Mouse (Mus musculus) limb, embryonic 12.5 days (tissue): ENCODE results near the gene Aldh3b2. TPM values are rescaled to one million over a fixed set of nuclear protein-coding genes. Genes with fewer than 3 reads are reported as not detected.
"Not testable (repeated sequence)": the region's sequence is repeated elsewhere in the genome, so short reads cannot be mapped to it uniquely, and the experiment has no call there.

Experiments
- ATAC-seq: fragments of 200-750 bp; cut with Nextera tagmentation; 2 replicates; pipeline ENCODE4 v1.8.0; 2017; ENCODE audit warnings: low read depth, moderate TSS enrichment; ENCODE audit not compliant: insufficient number of reproducible peaks, insufficient read depth, low FRiP score, low TSS enrichment
- H3K27ac ChIP-seq: fragments of 300-500 bp; sonication (generic); 2 replicates; pipeline ENCODE4 v1.5.1; 2016; ENCODE audit warnings: mild to moderate bottlenecking, moderate library complexity
- H3K27me3 ChIP-seq: fragments of 300-500 bp; sonication (generic); 2 replicates; pipeline ENCODE4 v1.6.1; 2016; ENCODE audit warnings: mild to moderate bottlenecking, moderate library complexity
- H3K36me3 ChIP-seq: fragments of 300-500 bp; sonication (generic); 2 replicates; pipeline ENCODE4 v1.6.1; 2016; ENCODE audit warnings: mild to moderate bottlenecking, moderate library complexity
- H3K4me1 ChIP-seq: fragments of 300-500 bp; sonication (generic); replicated peaks from 2 replicates; pipeline ENCODE4 v1.6.1; 2016
- H3K4me2 ChIP-seq: fragments of 300-500 bp; sonication (generic); 2 replicates; pipeline ENCODE4 v1.6.1; 2016; ENCODE audit warnings: mild to moderate bottlenecking, moderate library complexity
- H3K4me3 ChIP-seq: fragments of 300-500 bp; sonication (generic); replicated peaks from 2 replicates; pipeline ENCODE4 v1.5.1; 2016; ENCODE audit warnings: mild to moderate bottlenecking
- H3K9ac ChIP-seq: fragments of 300-500 bp; sonication (generic); replicated peaks from 2 replicates; pipeline ENCODE4 v1.6.1; 2016; ENCODE audit warnings: mild to moderate bottlenecking, moderate library complexity
- H3K9me3 ChIP-seq: fragments of 300-500 bp; sonication (generic); 2 replicates; pipeline ENCODE4 v1.6.1; 2016; ENCODE audit warnings: mild to moderate bottlenecking, moderate library complexity
- WGBS: fragments of 180-500 bp; shearing (Covaris S2); methylation state at CpG from one replicate; pipeline ENCODE4 v1.1.7; 2016; 5-methylcytosine and 5-hydroxymethylcytosine counted together
- polyA plus RNA-seq: library from polyadenylated mRNA; unstranded; fragments of >200 nt; fragmentation: Nextera tagmentation; extraction: Ambion mirVana; gene quantifications from 2 replicates; pipeline ENCODE4 v1.2.1, GENCODE M21; 2016

Gene Aldh3b2
- polyA plus RNA-seq, 1 experiment from 2014 or later = 2.7 TPM

DNA sequence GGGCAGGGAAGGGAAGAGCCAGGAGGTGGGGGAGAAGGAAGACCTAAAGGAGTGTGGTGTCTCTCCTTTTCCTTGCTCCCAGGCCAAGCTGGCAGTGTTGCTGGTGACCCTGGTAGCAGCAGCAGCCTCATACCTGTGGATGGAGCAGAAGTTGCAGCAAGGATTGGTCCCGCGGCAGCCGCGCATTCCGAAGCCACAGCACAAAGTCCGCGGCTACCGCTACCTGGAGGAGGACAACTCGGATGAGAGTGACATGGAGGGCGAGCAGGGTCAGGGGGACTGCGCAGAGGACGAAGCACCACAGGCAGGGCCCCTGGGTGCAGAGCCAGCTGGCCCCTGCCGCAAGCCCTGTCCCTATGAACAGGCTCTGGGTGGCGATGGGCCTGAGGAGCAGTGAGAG lies 23.6 kb upstream of the Aldh3b2 start:
- H3K9ac ChIP-seq = no peak overlapping the region
- WGBS = 70% methylated on average over 14 of the region's 14 CpGs
- no peaks in the 10 kb centered on the region for H3K4me1 ChIP-seq
- peaks cover 8% of the 10 kb centered on the region for H3K27me3 ChIP-seq
- no peak overlapping the region for H3K27ac ChIP-seq
- ATAC-seq = no peak
- H3K9me3 ChIP-seq = no peaks in the 10 kb centered on the region
- no peak overlapping the region for H3K4me2 ChIP-seq
- H3K36me3 ChIP-seq = no peaks in the 10 kb centered on the region
- H3K4me3 ChIP-seq = no peak overlapping the region

DNA sequence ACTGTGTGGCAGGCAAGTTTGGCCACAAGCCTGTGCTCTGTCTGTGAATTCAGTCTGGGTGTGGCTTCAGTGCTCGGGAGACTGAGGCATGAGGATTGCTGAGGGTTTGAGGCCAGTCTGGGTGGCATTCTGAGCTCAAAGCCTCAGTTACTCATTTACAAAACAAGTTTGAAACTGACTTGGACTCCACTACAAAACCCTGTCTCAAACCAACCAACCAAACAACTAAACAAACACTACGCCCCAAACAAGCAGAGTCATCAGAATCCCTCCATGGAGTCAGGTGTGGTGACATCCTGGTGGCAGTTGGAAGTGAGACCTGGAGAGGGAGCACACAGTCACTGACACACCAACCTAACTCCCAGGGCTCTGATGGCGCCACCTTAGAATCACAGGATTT lies 21.8 kb upstream of the Aldh3b2 start:
- Histone ChIP-seq H3K4me1 (no peaks in the 10 kb centered on the region), H3K4me2 (no peak overlapping the region), H3K27ac (no peak overlapping the region), H3K4me3 (no peak overlapping the region), H3K9ac (no peak overlapping the region), H3K27me3 (no peaks in the 10 kb centered on the region), H3K36me3 (no peaks in the 10 kb centered on the region), H3K9me3 (no peaks in the 10 kb centered on the region)
- WGBS = 71% methylated on average over 3 of the region's 3 CpGs
- ATAC-seq = no peak

DNA sequence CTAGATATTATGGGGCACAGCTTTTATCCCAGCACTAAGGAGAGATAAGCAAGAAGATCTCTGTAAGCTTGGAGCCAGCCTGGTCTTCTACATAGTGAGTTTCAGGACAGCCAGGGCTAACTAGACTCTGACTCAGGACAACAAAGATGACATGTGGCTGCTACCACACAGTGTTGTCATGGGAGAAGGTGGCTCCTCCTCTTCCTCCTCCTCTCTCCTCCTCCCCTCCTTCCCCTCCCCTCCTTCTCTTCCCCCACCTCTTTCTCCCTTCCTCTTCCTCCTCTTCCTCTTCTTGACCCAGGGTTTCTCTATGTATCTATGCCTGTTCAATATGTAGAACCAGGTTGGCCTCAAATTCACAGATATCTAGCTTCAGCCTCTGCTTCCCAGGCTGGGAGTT lies 20.7 kb upstream of the Aldh3b2 start:
- no peaks in the 10 kb centered on the region for H3K36me3 ChIP-seq
- no peak for ATAC-seq

DNA sequence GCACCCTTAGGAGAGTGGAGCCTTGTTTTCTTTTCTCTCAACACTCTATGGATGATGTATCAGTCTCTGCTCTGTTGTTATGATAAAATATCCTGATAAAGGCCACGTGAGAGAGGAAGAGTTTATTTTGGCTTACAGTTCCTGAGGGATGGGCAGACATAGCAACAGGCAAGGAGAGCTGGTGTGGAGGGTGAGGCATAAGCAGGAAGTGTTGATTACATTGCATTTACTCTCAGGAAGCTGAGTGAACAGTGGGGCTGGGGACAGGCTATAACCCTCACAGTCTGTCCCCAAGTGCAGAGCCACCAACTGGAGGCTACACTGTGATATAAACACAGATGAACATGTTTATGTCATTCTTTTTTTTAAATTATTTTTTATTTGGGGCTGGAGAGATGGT lies 20.0 kb upstream of the Aldh3b2 start:
- Histone ChIP-seq H3K4me2 (no peak overlapping the region), H3K27ac (no peak overlapping the region), H3K4me3 (no peak overlapping the region), H3K9ac (no peak overlapping the region), H3K27me3 (no peaks in the 10 kb centered on the region), H3K9me3 (no peaks in the 10 kb centered on the region), H3K4me1 (no peaks in the 10 kb centered on the region), H3K36me3 (no peaks in the 10 kb centered on the region)
- no peak for ATAC-seq
- WGBS = 48% methylated on average over 1 of the region's 1 CpGs

More for the DNA sequence above, 20.7 kb upstream of the Aldh3b2 start:
- H3K9ac ChIP-seq = no peak overlapping the region
- H3K9me3 ChIP-seq = no peaks in the 10 kb centered on the region
- H3K4me3 ChIP-seq = no peak overlapping the region
- no peak overlapping the region for H3K4me2 ChIP-seq
- no peaks in the 10 kb centered on the region for H3K27me3 ChIP-seq
- H3K27ac ChIP-seq = no peak overlapping the region
- no peaks in the 10 kb centered on the region for H3K4me1 ChIP-seq

DNA sequence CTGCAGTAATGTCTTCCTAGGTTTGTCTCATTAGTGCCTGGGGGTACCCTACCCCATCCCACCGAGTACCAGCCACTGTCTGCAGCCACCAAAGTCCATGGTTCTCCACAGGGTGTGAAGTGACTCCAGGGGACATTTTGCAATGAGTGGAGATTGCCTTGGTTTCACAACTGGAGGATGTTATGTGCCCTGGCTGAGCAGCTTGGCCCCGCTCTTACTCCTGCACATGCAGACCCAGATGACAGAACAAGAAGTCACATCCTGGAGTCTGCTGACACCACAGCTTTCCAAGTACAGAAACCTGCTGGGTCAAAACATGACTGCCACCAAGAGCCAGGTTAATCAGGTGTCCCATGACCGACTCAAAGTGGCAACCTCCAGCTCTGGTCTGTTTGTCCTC lies 17.1 kb upstream of the Aldh3b2 start:
- no peaks in the 10 kb centered on the region for H3K27me3 ChIP-seq
- H3K27ac ChIP-seq = no peak overlapping the region
- no peak overlapping the region for H3K4me3 ChIP-seq
- no peak for ATAC-seq
- H3K4me1 ChIP-seq = no peaks in the 10 kb centered on the region
- H3K9ac ChIP-seq = no peak overlapping the region
- H3K4me2 ChIP-seq = no peak overlapping the region
- no peaks in the 10 kb centered on the region for H3K9me3 ChIP-seq
- 73% methylated on average over 3 of the region's 3 CpGs for WGBS
- no peaks in the 10 kb centered on the region for H3K36me3 ChIP-seq

DNA sequence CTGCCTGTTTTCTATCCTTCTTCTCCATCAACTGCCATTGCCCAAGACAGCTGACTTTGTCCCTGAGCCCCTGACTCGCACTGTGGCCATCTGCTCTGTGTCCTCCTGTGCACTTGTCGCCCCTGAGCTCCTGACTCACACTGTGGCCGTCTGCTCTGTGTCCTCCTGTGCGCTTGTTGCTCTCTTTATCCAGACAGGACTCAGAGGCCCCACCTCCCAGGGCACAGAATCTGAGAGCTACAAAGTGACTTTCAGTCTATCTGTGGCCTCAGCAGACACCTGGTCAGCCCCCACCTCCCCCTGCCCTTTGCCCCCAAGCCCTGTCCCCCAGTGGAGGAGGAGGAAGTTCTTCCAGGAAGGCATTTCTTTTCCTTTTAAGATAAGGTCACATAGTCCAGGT lies 16.3 kb upstream of the Aldh3b2 start:
- ATAC-seq = no peak
- Histone ChIP-seq H3K4me2 (no peak overlapping the region), H3K9ac (no peak overlapping the region), H3K27ac (no peak overlapping the region), H3K36me3 (no peaks in the 10 kb centered on the region), H3K9me3 (no peaks in the 10 kb centered on the region), H3K27me3 (no peaks in the 10 kb centered on the region), H3K4me1 (no peaks in the 10 kb centered on the region), H3K4me3 (no peak overlapping the region)
- WGBS = 51% methylated on average over 4 of the region's 4 CpGs

DNA sequence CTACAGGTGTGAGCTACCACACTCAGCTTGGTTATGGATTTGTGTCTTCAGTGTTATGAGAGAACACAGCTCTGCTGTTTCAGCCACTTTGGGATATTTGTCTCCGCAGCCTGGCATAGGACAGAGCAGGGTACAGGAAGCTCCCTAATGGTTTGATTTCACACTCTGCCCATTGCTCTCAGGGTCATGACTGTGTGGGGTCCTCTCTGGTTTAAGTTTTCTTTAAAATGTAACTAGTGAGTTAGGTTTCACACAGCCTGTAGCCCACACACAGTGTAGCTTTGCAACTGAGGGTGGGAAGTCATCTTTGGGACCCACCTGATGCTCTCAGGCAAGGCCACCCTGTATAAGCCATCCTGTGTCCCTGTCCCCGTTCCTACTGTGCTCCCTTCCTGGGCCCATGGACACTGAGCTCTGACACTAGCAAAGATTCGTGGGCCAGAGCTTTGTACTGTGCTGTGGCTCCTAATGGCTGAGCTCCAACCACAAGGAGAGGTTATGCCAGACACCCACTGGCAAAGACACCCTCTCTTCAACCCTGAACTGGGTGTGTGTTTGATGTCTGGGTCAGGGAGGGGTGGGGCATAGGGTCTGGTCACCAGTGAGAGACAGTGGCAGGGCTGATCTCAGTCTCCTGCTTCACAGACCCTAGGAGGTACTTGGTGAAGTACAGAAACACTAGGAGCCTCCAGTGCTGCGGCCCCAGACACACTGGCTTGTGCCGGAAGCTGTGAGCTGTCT lies 14.7 kb upstream of the Aldh3b2 start:
- H3K36me3 ChIP-seq, H3K9me3 ChIP-seq, H3K4me2 ChIP-seq, H3K4me1 ChIP-seq, ATAC-seq, H3K27me3 ChIP-seq, H3K4me3 ChIP-seq, H3K9ac ChIP-seq, H3K27ac ChIP-seq: not testable (repeated sequence)
- WGBS = 77% methylated on average over 5 of the region's 5 CpGs

DNA sequence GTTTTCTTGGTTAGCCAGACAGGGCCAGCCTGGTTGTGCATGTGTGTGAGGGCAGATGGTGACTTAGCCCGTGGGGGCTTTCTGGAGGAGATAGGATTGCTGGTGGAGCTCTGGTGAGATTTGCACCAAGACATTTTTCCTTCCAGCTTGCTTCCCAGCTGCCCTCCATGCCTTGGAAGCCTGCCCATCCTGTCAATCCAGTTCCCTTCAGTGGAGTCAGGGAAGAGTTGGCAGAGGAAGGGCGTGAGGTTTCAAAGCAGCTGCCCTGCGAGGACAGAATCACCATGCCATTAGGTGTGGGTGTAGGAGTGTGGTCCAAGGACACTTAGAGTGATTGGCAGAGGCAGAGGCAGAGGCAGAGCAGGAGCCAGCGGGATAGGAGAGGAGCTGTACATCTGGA lies 13.7 kb upstream of the Aldh3b2 start, which contains the start of gene Aldh3b3:
Gene Aldh3b3, plus strand, starts transcription at position 176 of the 400 bp plus-strand sequence.
- H3K4me1 ChIP-seq = no peaks in the 10 kb centered on the region
- H3K9me3 ChIP-seq = no peaks in the 10 kb centered on the region
- no peak within 1 kb of the TSS for H3K9ac ChIP-seq
- no peaks in the 10 kb centered on the region for H3K27me3 ChIP-seq
- H3K4me3 ChIP-seq = no peak within 1 kb of the TSS
- ATAC-seq = no peak
- H3K27ac ChIP-seq = no peak within 1 kb of the TSS
- no peak within 1 kb of the TSS for H3K4me2 ChIP-seq
- no peaks in the 10 kb centered on the region for H3K36me3 ChIP-seq
- WGBS = 70% methylated on average over 4 of the region's 4 CpGs

DNA sequence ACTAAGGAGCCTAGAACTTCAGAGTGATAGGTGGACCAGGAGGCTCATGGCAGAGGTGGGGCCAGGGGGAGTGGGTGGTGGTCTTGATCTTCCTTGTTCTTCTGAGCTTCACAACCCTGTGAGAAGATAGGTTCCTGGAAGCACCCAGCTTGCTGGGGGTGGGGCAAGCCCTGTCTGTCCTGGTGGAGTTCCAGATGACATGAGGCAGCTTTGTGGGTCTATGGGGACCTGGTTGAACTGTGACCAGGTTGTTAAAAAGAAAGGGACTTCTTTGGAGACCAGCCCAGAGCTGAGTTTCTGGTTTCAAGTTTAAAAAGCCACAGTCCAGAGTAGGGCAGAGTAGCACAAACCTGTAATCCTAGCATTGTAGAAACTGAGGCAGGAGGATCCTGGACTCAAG lies 13.1 kb upstream of the Aldh3b2 start:
- H3K4me2 ChIP-seq = no peak overlapping the region
- no peak overlapping the region for H3K4me3 ChIP-seq
- no peak for ATAC-seq

DNA sequence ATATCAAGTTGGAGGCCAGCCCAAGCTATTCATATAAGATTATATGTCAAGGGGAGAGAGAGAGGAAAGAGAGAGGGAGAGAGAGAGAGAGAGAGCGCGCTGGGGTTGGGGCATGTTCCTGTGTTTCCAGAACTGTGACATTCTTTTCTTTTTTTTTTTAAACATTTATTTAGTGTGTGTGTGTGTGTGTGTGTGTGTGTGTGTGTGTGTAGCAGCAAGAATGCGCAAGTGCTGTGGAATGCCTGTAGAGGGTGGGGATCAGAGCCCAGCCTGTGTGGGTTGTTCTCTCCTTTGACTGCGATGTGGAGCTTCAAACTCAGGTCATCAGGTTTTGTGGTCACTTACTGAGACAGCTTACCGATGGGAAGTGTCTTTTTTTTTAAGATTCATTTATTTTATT lies 11.9 kb upstream of the Aldh3b2 start:
- H3K9ac ChIP-seq = no peak overlapping the region
- no peaks in the 10 kb centered on the region for H3K27me3 ChIP-seq
- no peaks in the 10 kb centered on the region for H3K4me1 ChIP-seq
- ATAC-seq = no peak
- no peaks in the 10 kb centered on the region for H3K36me3 ChIP-seq
- H3K4me2 ChIP-seq = no peak overlapping the region
- WGBS = 82% methylated on average over 5 of the region's 5 CpGs
- no peak overlapping the region for H3K27ac ChIP-seq
- H3K9me3 ChIP-seq = no peaks in the 10 kb centered on the region
- no peak overlapping the region for H3K4me3 ChIP-seq

More for the DNA sequence above, 13.1 kb upstream of the Aldh3b2 start:
- no peak overlapping the region for H3K9ac ChIP-seq
- no peaks in the 10 kb centered on the region for H3K9me3 ChIP-seq
- H3K27me3 ChIP-seq = no peaks in the 10 kb centered on the region
- no peaks in the 10 kb centered on the region for H3K36me3 ChIP-seq
- no peaks in the 10 kb centered on the region for H3K4me1 ChIP-seq
- no peak overlapping the region for H3K27ac ChIP-seq

DNA sequence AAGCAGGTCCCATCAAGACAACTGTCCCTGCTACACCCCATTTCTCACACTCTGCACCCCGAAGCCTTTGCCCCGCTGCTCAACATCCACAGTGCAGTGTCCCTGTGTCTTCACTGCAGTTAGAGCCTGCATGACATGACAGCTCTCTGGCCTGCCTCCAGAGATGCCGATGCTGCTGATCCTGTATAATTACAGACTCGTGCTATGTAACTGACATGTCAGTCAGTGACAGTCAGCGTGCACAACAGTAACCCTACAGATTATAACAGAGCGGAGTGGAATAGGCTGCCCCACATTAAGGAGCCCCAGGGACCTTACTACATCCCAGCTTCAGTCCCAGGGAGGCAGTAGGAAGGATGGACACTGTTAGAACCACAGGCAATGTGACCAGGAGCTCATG lies 10.3 kb upstream of the Aldh3b2 start:
- not testable (repeated sequence) for ATAC-seq, H3K9me3 ChIP-seq, H3K27ac ChIP-seq, H3K27me3 ChIP-seq, H3K4me2 ChIP-seq, H3K4me3 ChIP-seq, H3K36me3 ChIP-seq, H3K4me1 ChIP-seq, H3K9ac ChIP-seq
- 86% methylated on average over 6 of the region's 6 CpGs for WGBS

DNA sequence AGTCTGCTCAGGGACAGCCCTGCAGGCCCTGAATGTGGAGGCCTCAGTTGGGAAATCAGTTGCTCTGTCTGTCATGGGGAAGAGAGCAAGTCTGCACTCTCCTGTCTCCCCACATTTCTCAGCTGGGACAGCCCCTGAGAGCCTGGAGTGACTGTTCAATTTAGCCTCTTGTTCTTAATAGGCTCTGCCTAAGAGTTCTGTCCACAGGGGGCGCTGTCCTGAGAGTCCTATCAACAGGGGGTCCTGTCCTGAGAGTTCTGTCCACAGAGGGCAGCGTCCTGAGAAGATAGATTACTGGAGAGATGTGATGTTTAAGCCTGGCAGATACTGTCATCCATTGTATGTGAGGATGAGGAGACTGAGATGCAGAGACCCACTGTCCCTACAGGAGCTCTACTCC lies 9.7 kb upstream of the Aldh3b2 start:
- WGBS = 25% methylated on average over 2 of the region's 2 CpGs
- Histone ChIP-seq H3K27me3 (no peaks in the 10 kb centered on the region), H3K9me3 (no peaks in the 10 kb centered on the region), H3K36me3 (no peaks in the 10 kb centered on the region), H3K9ac (no peak overlapping the region), H3K27ac (no peak overlapping the region), H3K4me2 (no peak overlapping the region), H3K4me1 (no peaks in the 10 kb centered on the region), H3K4me3 (no peak overlapping the region)
- no peak for ATAC-seq
